Mouse (Mus musculus): Measurements from ENCODE around the gene Ifngr1.

Gene Ifngr1

DNA sequence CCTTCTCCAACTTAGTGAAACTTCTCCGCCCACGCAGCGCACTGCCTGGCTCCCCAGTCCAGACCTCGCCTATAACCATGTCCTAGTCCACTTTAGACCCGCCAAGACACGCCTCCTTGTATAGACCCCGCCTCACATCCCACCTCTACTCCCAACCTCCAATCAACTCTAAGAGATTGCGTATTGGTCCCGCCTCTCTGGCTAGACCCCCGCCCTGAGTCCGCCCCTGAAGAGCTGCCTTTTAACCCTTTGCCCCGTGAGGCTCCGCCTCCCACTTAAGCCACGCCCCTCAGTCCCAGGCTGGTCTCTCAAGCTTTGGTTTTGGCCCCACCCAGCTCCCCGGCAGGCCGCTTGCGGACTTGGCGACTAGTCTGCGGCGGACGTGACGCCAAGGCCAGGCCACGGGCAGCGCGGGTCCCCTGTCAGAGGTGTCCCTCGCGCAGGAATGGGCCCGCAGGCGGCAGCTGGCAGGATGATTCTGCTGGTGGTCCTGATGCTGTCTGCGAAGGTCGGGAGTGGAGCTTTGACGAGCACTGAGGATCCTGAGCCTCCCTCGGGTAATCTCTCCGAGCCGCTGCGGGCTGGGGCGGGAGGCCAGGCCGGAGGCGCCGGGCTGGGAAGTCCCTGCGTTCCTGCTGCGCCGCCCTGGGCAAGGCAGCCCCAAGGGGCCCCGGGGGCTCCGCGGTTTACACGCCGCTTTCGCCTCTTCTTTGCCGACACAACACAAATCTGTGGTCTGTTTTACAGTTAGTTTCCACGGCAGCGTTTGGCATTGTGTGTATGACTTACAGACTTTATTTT is at the start of gene Ifngr1:
Ifngr1 (plus strand) TSS at position 309 of the 801 bp plus-strand sequence.
- peak; percentile 99 for DNase-seq (ENCODE audit: low spot score)

DNA sequence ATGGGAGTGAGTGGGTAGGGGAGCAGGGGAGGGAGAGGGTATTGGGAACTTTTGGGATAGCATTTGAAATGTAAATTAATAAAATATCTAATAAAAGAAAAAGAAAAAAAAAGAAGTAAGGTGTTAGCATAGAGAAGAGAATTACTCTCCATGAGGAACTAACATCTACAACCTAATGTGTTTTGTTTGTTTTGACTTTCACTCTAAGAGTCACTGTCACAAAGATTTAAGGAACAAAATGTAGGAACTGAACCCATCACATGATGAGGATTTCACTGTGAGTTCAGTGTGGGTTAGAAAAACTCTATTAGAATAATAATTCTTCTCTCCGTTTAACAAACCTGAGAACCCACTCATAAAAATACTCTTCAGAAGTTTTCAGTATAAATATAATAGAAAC is 44.9 kb upstream of the Ifngr1 start:
- DNase-seq (ENCODE audit: low spot score): no peak

DNA sequence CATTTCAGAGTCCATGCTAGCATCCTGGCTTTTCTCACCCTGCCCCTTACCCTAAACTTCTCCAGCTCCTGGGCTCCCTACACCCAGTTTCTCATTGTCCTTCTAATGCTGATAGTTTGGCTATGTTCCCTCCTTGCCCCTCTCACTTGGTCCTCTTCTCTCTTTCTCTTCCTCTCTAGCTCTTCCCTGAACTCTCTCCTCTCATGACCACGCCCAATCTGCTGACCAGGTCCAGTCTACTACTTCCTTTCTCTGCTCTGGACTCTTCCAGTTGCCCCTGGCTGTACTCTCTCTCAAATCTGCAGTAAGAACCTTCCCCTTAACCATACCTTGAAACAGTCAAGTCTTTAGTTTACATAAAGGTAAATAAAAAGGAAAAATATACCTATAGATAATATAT is 43.7 kb upstream of the Ifngr1 start:
- DNase-seq (ENCODE audit: low spot score): peak; percentile 35

DNA sequence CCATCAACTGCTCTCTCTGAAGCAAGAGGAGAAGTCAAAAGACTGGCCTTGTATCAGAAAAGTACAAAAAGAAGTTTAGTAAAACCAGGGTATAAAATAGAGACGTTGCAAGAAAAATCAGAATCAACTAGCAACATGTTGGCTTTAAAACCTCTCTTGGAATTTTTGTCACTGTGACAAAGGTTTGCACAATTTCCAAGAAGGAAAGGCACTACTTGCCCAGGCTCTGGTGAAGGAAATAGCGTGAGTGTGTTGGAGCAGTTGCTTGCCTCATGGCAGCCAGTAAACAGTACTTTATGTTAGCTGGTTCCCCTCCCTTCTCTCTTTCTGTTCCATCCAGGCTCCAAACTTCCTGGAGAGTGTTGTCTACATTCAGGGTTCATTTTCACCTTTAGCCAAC is 43.3 kb upstream of the Ifngr1 start:
- DNase-seq (ENCODE audit: low spot score): peak; percentile 89

DNA sequence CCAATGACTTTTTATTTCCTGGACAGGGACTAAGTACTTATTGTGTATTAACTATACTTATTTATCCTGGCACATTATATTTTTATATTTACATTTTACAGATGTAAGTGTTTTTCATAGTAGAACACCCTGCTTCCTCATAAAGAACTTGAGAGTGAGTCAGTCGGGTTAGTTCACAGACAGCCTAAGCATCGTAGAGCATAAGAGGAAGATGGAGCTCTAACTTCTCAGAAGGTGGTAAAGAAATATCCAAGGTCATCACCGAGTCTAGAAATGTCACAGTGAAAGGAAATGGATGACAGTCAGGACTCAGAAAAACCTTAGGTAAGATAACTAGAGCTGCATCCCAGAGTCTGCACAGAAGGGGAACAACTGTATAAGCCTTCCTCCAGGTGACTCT is 40.2 kb upstream of the Ifngr1 start:
- DNase-seq (ENCODE audit: low spot score): no peak

DNA sequence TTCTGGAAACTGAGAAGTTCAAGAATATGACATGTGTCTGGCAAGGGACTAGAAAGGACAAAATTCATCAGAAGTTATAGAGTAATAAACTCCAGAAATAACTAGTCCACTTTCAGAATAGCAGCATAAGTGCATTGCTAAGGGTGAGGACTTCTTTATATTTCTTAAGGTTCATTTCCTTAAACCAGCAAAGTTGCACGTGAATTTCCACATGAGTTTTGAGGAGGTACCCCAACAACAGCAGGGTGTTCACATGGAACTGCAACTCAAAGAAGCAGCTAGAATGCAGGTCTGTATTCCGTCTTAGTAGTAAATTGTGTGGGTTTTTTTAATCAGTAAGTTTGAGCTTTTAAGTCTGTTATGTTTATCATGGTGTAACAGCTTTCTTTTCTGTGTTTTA is 37.9 kb upstream of the Ifngr1 start:
- DNase-seq (ENCODE audit: low spot score): no peak

DNA sequence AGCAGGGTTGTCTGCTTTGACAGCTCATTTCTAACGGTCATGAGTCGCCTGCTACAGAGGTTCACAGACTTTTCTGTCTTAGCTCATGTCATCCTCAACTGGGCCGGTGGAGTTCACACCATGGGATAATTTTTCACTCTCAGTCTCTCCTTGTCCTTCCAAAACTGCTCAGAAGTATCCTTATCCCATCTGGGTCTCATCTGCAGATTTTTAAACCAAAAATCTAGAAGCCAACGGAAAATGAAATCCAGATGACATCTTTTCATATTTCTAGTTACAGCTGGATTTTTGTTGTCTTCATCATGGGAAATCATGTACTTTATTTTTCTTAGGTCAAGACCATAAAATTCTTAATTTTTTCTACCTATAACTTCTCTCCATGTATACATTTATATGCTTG is 34.1 kb upstream of the Ifngr1 start:
- DNase-seq (ENCODE audit: low spot score): no peak

DNA sequence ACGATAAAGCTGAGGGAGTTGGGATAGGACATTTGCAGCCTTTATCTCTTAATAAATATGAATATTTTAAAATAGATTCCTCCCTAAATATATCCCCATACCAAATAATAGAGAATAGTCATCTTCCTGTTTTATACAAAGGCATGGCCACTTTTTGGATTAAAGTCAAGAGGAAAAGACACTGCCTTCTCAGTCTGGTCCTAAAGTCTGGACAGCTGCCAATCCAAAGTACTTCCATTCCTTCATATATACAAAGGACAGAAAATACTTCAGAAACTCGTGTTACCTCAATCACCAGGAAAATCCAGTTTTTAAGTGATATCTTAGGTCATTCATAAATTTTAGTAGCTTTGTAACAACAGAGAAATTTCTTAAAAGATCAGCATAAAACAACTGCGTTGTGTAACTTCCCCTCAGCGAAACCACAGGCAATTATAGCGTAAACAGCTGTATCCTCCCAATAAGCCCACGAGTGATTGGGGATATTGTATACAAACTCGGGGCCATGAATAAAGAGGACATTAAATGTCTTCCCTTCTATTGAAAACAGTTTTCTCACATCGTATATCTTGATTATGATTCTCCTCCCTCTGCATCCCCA is 32.1 kb upstream of the Ifngr1 start:
- no peak for DNase-seq (ENCODE audit: low spot score)

DNA sequence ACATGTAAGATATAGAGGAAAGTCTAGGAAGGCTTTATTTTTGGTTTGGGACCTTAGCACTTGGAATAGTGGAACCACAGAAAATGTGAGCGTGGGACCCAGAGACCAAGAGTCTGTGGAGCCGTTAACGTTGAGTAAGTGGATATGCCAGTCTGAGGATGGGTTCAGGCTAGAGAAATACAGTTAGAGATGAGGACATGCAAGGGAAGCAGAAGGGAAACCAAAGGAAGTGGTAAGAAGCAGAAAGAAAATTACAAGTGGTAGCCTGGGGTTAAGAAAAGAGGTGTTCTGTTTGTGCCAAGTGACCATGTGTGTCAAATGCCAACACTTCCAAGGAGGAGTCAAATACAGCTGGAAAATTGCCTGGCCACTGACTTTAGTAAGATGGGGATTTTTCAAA is 29.2 kb upstream of the Ifngr1 start:
- DNase-seq (ENCODE audit: low spot score): peak; percentile 65

DNA sequence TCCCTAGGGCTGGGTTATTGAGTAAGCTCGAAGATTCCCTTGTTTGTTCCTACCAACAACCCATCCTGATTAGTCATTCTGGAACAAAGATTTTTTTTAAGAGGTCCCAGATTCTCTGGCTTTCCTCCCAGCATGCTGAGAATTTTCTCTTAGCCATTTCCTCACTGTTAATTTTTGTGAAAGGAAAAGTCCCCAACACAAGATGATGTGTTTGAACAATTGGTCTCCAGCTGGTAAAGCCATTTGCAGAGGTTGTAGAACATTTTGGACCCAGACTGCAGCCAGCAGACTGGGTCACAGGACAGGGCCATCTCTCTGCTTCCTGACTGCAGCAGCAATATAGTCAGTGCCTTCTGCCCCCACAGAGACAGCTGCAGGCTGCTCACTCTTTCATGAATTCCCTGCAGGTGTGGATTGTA is 28.3 kb upstream of the Ifngr1 start:
- DNase-seq (ENCODE audit: low spot score): peak; percentile 71

DNA sequence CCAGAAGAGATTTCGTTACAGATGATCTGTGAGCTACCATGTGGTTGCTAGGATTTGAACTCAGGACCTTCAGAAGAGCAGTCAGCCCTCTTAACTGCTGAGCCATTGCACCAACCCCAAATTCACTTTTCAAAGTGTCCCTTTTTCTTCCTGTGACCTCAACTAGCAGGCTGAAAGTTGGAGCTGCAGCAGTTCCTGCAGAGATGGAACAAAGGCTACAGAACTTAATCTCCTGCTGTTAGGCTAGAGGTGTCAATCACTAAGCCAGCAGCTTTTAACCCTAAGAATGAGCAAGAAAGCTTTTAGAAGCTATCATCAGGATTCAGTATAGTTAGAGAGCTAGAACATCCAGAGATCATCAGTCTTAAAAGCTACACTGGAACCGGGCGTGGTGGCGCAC is 24.3 kb upstream of the Ifngr1 start:
- DNase-seq (ENCODE audit: low spot score): no peak

DNA sequence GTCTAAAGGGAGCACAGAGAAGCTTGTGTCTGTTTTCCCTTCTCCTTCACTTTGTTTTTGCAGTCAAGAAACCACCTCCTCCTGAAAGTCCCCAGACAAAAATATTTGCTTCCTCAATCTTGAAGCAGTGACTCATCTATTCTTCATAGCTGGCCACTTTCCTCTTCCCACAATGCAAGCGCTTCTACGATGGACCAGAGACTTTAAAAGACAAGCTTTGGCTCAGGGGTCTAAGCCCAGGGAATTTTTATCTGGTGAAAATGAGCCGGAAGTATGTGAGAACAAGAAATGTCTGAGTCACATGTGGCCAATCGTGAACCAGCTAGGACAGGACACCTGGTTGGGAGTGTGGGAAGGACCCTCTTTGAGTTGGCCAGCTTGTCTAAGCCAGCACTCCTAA is 21.5 kb upstream of the Ifngr1 start:
- no peak for DNase-seq (ENCODE audit: low spot score)

DNA sequence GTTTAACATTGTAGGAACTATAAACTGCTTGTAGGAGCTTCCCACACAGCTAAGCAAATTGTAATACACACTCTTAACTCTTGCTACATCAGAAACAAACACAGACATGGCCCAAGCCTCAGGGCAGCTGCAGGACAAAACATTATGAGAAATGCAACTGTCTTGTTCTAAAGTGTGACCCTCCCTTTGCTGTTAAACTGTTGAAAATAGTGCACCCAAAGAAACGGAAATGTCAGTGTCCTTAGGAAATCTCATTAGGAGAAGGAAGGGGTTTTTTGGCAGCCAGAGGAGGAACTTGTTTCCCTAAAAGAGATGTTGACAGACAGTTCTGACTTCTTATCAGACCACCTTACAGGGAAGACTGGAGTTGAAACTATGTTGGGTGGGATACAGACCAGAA is 21.0 kb upstream of the Ifngr1 start:
- DNase-seq (ENCODE audit: low spot score): no peak

DNA sequence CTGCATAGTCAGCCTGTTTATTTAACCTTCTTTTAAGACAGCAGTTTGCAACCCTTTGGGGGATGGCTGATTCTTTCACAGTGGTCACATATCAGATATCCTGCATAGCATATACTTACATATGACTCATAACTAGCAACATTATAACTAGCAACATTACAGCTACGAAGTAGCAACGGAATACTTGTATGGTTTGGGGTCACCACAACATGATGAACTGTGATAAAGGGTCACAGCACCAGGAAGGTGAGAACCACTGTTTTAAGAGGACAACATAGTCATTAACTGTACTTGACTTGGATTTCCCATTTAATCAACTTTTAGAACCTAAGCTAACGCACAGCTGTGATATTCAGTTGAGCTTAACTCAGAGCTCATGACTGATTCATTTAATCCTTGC is 14.2 kb upstream of the Ifngr1 start:
- DNase-seq (ENCODE audit: low spot score): no peak

DNA sequence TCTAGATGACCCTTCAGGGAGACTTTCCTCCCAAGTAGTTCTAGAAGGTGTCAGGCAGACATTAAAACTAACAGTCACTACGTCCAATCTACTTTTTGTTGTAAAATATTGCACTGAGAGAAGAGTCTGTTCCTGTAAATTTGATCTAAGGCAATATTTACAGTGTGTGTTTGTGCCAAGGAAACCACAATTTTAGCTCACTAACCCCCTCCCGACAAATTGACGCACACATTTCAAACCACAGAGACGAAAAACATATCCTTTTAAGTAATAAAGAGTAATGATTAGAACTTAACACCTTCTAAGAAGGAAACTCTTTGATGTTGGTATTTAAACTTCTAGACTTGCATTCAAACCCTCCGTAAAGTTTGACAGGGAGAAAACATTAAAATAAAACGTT is 13.7 kb upstream of the Ifngr1 start:
- DNase-seq (ENCODE audit: low spot score): no peak

DNA sequence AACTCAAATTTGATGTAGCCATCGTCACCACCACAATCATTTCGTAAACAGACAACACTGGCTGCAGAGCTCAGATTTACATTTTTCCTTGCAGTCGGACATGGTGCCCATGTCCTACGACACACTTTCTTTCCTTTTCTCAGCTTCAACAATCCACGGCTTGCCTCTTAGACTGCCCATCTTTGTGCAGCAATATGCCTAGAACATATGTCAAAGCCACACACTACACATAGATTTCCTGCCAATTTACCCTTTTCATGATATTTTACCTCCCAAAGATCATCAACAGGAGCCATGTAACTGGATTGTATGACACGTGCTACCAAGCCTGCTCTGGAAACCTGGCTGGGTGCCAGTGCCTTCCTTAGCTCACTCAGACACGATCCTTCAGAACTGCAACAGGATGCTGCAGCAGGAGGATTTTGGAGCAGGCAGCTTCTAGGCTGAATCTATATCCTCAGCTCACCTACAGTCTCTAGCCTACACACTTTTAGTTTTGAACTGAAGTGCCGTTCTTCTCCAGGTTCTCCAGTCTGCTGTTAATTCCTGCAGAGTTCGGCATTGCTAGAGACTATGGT is 13.3 kb upstream of the Ifngr1 start:
- DNase-seq (ENCODE audit: low spot score): no peak

DNA sequence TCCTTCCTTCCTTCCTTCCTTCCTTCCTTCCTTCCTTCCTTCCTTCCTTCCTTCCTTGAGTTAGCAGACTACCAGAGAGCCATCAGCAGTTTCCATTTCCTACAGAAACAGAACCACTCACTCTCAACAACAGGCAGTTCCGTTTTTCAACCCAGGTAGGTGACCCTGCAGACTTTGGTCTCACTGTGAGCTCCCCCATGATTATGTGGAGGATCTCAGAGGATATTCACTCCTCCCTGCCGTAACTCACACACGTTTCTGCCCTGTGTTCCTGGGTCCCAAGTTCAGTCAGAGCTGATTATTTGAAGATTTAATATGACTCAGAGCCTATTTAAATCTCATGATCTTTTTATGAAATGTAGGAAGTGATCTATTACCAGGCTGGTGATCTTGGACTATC is 11.1 kb upstream of the Ifngr1 start:
- DNase-seq (ENCODE audit: low spot score): no peak

DNA sequence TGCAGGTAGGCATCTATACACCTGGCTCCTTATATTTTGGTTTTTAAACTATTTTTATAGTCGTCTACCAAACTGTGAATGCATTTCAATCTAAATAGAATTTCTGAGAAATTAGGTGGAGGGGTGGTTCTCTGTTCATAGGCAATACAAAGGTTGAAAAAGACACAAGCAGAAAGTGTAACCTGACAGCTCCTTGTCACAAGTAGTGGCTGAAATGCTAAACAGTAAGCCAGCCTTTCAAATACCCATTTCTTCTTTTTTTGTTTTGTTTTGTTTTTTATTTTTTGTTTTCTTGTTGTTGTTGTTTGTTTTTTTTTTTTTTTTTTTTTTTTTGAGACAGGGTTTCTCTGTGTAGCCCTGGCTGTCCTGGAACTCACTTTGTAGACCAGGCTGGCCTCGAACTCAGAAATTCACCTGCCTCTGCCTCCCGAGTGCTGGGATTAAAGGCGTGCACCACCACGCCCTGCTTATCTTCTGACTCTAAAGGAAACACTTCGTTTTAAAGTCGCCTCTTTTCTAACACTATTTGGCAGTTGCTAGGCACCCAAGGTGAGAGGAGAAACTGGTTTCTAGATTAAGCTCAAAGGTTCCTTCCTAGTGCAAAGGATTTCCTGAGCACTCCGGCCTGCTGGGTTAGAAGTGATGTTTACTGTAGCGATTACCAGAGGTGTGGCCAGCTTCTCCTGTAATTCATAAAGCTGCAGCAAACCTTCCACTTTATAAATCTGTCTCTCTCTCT is 9.7 kb upstream of the Ifngr1 start:
- no peak for DNase-seq (ENCODE audit: low spot score)

DNA sequence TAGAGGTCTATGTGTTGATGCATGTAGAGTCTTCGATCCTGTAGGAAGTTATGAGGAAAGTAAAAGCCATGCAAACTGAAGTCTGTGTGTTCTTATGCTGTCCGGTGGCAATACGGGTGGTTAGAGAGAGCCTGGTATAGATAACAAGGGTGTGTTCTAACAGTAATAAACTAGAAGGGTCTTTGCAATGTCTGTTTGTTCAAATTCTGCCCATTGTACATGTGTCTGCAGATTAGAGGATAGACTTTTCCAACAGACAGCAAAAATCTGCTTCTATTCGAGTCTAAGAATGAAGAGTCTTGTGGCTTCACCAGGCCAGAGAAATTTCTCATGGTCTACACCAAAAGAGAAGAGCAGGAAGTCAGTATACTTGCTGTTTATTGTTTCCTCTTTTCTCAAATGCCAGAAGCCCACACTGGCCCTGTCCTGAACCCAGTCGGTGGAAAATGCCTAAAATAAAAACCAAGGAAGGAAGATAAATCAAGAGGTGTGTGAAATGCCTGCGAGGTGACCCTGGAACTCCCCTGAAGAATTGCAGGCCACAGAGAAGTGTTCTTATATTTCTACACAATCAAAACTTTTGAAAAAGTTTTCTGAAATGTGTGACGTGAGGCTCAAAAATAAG is 8.8 kb upstream of the Ifngr1 start:
- no peak for DNase-seq (ENCODE audit: low spot score)

DNA sequence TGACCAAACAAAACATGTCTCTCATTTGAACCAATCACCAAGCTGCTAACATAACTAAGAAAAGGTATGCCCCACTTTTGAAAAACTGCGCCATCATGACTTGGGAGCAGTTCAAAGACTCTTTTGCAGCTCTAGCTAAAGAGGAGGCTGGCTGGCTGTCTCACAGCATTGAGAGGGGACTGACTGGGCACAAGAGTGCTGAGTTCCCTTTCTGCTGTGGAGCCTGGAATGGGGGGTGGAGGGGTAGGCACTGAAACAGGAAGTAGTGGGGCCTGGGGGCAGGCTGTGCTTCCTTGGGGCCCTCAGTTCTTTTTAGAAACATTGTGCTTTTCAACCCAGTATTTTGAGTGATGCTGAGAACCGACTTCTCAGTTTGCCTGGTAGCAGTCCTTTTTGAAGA is 7.7 kb upstream of the Ifngr1 start:
- DNase-seq (ENCODE audit: low spot score): no peak

DNA sequence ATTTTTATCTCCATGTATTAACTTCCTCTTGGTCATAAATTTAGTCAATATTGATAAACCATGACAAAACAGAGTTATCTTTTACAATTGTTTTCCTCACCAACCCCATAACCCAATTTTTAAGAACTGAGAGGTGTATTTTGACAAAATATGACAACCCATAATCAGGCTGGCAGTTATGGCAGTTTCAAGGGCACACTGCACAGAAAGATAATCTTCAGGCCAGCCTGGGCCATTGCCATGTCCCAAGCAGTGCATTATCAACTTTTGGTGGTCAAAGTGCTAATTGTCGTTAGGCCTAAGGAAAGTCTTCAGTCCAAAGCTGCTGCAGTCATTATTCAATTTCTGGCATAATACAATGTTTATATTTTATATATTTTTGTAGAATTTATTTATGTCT is 6.9 kb upstream of the Ifngr1 start:
- no peak for DNase-seq (ENCODE audit: low spot score)

DNA sequence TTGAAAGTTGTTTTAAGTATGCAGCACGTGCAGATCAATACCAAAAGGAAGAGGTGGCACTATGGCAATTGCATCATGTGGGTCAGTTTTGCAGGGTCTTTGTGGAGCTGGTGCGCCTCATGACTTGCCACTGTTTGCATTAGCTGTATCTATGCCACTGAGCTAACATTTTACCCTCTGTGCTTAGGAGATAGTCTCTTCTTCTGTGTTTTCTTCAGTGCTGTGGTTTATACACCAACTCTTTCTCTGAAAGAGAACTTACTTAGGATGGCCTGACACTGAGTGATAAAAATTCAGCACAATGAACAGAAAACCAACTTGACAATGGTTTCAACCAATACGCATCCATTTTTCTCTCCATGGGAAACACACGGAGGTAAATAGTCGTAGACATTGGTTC is 5.9 kb upstream of the Ifngr1 start:
- DNase-seq (ENCODE audit: low spot score): no peak
